25 mouse cellular contexts compared by ENCODE assay signal in the genomic region with DNA sequence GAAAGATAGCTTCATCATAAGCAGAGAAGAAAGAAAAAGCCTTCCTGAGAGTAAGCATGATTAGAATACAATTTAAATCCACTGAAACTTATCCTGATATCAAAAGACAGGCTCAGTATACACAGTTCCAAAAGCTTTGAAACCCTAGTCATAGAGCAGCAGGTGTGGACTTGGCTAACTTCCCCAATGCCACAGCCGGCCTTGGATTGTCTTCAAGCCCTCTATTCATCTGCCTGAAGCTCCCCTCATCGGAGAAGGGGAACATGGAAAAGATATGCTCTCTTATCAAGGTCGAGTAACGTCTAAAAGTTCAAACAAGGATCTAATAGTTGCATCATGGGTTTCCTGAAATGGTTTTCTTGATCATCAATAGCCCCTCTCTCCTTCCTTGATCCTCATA.
A peak's percentile ranks its signal among the peaks of the same experiment; 100 is the strongest.
DNase-seq lines count a peak whose midpoint lies in the region; ATAC-seq and TF ChIP-seq lines count a peak whose summit lies in the region.
"Had no signal": no experiment of that assay in that cellular context is flagged by ENCODE, and none has a peak within 500 bp of the region (broad histone marks: within the 10 kb centered on the region; RNA-seq: fewer than 3 reads in every experiment).

No protein-coding gene starts in this region.

- peaks cover 8% of the 10 kb centered on the region; the same call in 1 of the 2 replicates for H3K4me1 ChIP-seq in embryonic facial prominence, embryonic 14.5 days (ENCODE audit: control insufficient read depth, insufficient read depth, low read length)
- peaks cover 29% of the 10 kb centered on the region for H3K4me1 ChIP-seq in embryonic facial prominence, embryonic 10.5 days
- no peaks in the 10 kb centered on the region for H3K4me1 ChIP-seq in hindbrain, postnatal 0 days (ENCODE audit: insufficient read depth, low read length)
- H3K4me1 ChIP-seq in hindbrain, embryonic 16.5 days (ENCODE audit: control insufficient read depth, insufficient read depth, low read depth, low read length) = peaks cover 2% of the 10 kb centered on the region; the same call in 1 of the 2 replicates
- H3K4me1 ChIP-seq in midbrain, embryonic 11.5 days (ENCODE audit: control insufficient read depth, insufficient read depth, low read length) = 0 out of 2 replicates have a peak, but pooled peaks cover 2% of the 10 kb centered on the region
- H3K4me1 ChIP-seq in midbrain, postnatal 0 days (ENCODE audit: insufficient read depth, low read length) = no peaks in the 10 kb centered on the region

- H3K4me3 ChIP-seq in embryonic facial prominence, embryonic 14.5 days (ENCODE audit: low read depth, low read length) = no peak overlapping the region
- no peak overlapping the region for H3K4me3 ChIP-seq in embryonic facial prominence, embryonic 10.5 days
- no peak overlapping the region for H3K4me3 ChIP-seq in hindbrain, postnatal 0 days (ENCODE audit: low read length)
- no peak overlapping the region for H3K4me3 ChIP-seq in hindbrain, embryonic 16.5 days (ENCODE audit: low read length)
- no peak overlapping the region for H3K4me3 ChIP-seq in midbrain, embryonic 11.5 days (ENCODE audit: low read depth, low read length)
- no peak overlapping the region for H3K4me3 ChIP-seq in midbrain, postnatal 0 days (ENCODE audit: low read depth, low read length)
- H3K4me3 ChIP-seq: embryonic facial prominence, embryonic 13.5 days; forebrain, embryonic 13.5 days; forebrain, embryonic 15.5 days had no signal

- no peak overlapping the region for H3K27ac ChIP-seq in embryonic facial prominence, embryonic 14.5 days (replicated peaks; ENCODE audit: low read depth, low read length)
- H3K27ac ChIP-seq in embryonic facial prominence, embryonic 10.5 days (replicated peaks) = no peak overlapping the region
- H3K27ac ChIP-seq in hindbrain, postnatal 0 days = no peak overlapping the region
- H3K27ac ChIP-seq in hindbrain, embryonic 16.5 days (ENCODE audit: low read depth, low read length) = no peak overlapping the region
- H3K27ac ChIP-seq in midbrain, embryonic 11.5 days (ENCODE audit: low read depth, low read length) = no peak overlapping the region
- no peak overlapping the region for H3K27ac ChIP-seq in midbrain, postnatal 0 days (ENCODE audit: low read depth, low read length)
- H3K27ac ChIP-seq: embryonic facial prominence, embryonic 13.5 days; forebrain, embryonic 13.5 days; forebrain, embryonic 15.5 days had no signal

- 79% methylated on average over 4 of the region's 4 CpGs for WGBS in embryonic facial prominence, embryonic 14.5 days
- WGBS in embryonic facial prominence, embryonic 10.5 days = 87% methylated on average over 4 of the region's 4 CpGs
- WGBS in hindbrain, postnatal 0 days = 73% methylated on average over 4 of the region's 4 CpGs
- 87% methylated on average over 4 of the region's 4 CpGs for WGBS in hindbrain, embryonic 16.5 days
- WGBS in midbrain, embryonic 11.5 days = 86% methylated on average over 4 of the region's 4 CpGs
- 87% methylated on average over 4 of the region's 4 CpGs for WGBS in midbrain, postnatal 0 days

- H3K9ac ChIP-seq in embryonic facial prominence, embryonic 14.5 days (ENCODE audit: low read depth, low read length) = no peak overlapping the region
- no peak overlapping the region for H3K9ac ChIP-seq in hindbrain, postnatal 0 days (replicated peaks; ENCODE audit: low read length)
- no peak overlapping the region for H3K9ac ChIP-seq in hindbrain, embryonic 16.5 days (ENCODE audit: low read depth, low read length)
- no peak overlapping the region for H3K9ac ChIP-seq in midbrain, embryonic 11.5 days (ENCODE audit: low read length)
- H3K9ac ChIP-seq in midbrain, postnatal 0 days (replicated peaks; ENCODE audit: low read length, poor library complexity, severe bottlenecking) = no peak overlapping the region
- H3K9ac ChIP-seq: embryonic facial prominence, embryonic 13.5 days; forebrain, embryonic 13.5 days; forebrain, embryonic 15.5 days; forebrain, postnatal 0 days had no signal

- no peak overlapping the region for H3K4me2 ChIP-seq in embryonic facial prominence, embryonic 14.5 days (ENCODE audit: low read depth, low read length)
- H3K4me2 ChIP-seq in hindbrain, postnatal 0 days (ENCODE audit: low read depth, low read length) = no peak overlapping the region
- H3K4me2 ChIP-seq in hindbrain, embryonic 16.5 days (ENCODE audit: low read length) = no peak overlapping the region
- no peak overlapping the region for H3K4me2 ChIP-seq in midbrain, embryonic 11.5 days
- no peak overlapping the region for H3K4me2 ChIP-seq in midbrain, postnatal 0 days (ENCODE audit: low read depth, low read length, poor library complexity, severe bottlenecking)
- H3K4me2 ChIP-seq: embryonic facial prominence, embryonic 13.5 days; forebrain, embryonic 13.5 days; forebrain, embryonic 15.5 days had no signal

- 0 out of 2 replicates have a peak, but pooled peaks have one; percentile 31 for ATAC-seq in embryonic facial prominence, embryonic 14.5 days (ENCODE audit: low read depth)
- ATAC-seq in hindbrain, postnatal 0 days = no peak
- no peak for ATAC-seq in hindbrain, embryonic 16.5 days
- ATAC-seq in midbrain, embryonic 11.5 days (ENCODE audit: low FRiP score) = no peak
- no peak for ATAC-seq in midbrain, postnatal 0 days (ENCODE audit: low FRiP score)
- ATAC-seq: activated CD4-positive, CD25-positive, alpha-beta regulatory T cell, adult 4 months; CD4-positive, CD25-positive, alpha-beta regulatory T cell, adult 4 months; forebrain, embryonic 13.5 days; forebrain, embryonic 15.5 days; forebrain, postnatal 0 days; Patski had no signal

- no peak for TF ChIP-seq CTCF in hindbrain, postnatal 0 days (IDR thresholded peaks at IDR 0.05; ENCODE audit: low read depth)
- no peak for TF ChIP-seq CTCF in midbrain, postnatal 0 days (IDR thresholded peaks at IDR 0.05)

- DNase-seq in cerebellum, postnatal 10 days = peak; percentile 69 to 77
- DNase-seq in cerebellum, adult 11-12 months = no peak
- DNase-seq in embryonic facial prominence, embryonic 14.5 days (ENCODE audit: low spot score) = no peak
- DNase-seq in embryonic facial prominence, embryonic 10.5 days (ENCODE audit: low spot score) = no peak
- peak; percentile 17 for DNase-seq in hindbrain, postnatal 0 days (ENCODE audit: low spot score)
- DNase-seq in midbrain, embryonic 11.5 days (ENCODE audit: low spot score, missing footprints) = peak; percentile 62
- no peak for DNase-seq in midbrain, postnatal 0 days (ENCODE audit: low spot score)
- DNase-seq: adrenal gland, adult 8-10 months; adrenal gland, postnatal 14 days; adrenal gland, postnatal 36 days; B cell, adult 2 months; cerebellum, adult 11 months; cerebellum, adult 2 months; cerebellum, adult 9-10 months; cerebellum, postnatal 25 days; forebrain, postnatal 0 days had no signal

- no peaks in the 10 kb centered on the region for H3K27me3 ChIP-seq in embryonic facial prominence, embryonic 14.5 days (replicated peaks; ENCODE audit: control insufficient read depth, insufficient read depth, low read length)
- no peaks in the 10 kb centered on the region for H3K27me3 ChIP-seq in embryonic facial prominence, embryonic 10.5 days (replicated peaks; ENCODE audit: low read depth, poor library complexity, severe bottlenecking)
- no peaks in the 10 kb centered on the region for H3K27me3 ChIP-seq in hindbrain, postnatal 0 days (ENCODE audit: insufficient read depth, low read length)
- no peaks in the 10 kb centered on the region for H3K27me3 ChIP-seq in hindbrain, embryonic 16.5 days (replicated peaks; ENCODE audit: control insufficient read depth, insufficient read depth, low read length)
- no peaks in the 10 kb centered on the region for H3K27me3 ChIP-seq in midbrain, embryonic 11.5 days (ENCODE audit: control insufficient read depth, insufficient read depth, low read length)
- no peaks in the 10 kb centered on the region for H3K27me3 ChIP-seq in midbrain, postnatal 0 days (ENCODE audit: insufficient read depth, low read length)
- H3K27me3 ChIP-seq: CH12.LX; embryonic facial prominence, embryonic 13.5 days; forebrain, embryonic 13.5 days; forebrain, embryonic 15.5 days had no signal

- H3K9me3 ChIP-seq in embryonic facial prominence, embryonic 14.5 days (ENCODE audit: control insufficient read depth, low read length) = no peaks in the 10 kb centered on the region
- H3K9me3 ChIP-seq in embryonic facial prominence, embryonic 10.5 days = no peaks in the 10 kb centered on the region
- no peaks in the 10 kb centered on the region for H3K9me3 ChIP-seq in hindbrain, postnatal 0 days (ENCODE audit: low read length)
- H3K9me3 ChIP-seq in hindbrain, embryonic 16.5 days (ENCODE audit: control insufficient read depth, low read length) = no peaks in the 10 kb centered on the region
- no peaks in the 10 kb centered on the region for H3K9me3 ChIP-seq in midbrain, embryonic 11.5 days (ENCODE audit: control insufficient read depth, low read length)
- no peaks in the 10 kb centered on the region for H3K9me3 ChIP-seq in midbrain, postnatal 0 days (ENCODE audit: low read length)
- H3K9me3 ChIP-seq: embryonic facial prominence, embryonic 13.5 days; forebrain, embryonic 13.5 days; forebrain, embryonic 15.5 days; G1E had no signal

- H3K36me3 ChIP-seq in embryonic facial prominence, embryonic 14.5 days (ENCODE audit: control insufficient read depth, insufficient read depth, low read length) = no peaks in the 10 kb centered on the region
- H3K36me3 ChIP-seq in embryonic facial prominence, embryonic 10.5 days (replicated peaks) = no peaks in the 10 kb centered on the region
- H3K36me3 ChIP-seq in hindbrain, postnatal 0 days (ENCODE audit: insufficient read depth, low read length) = no peaks in the 10 kb centered on the region
- H3K36me3 ChIP-seq in hindbrain, embryonic 16.5 days (ENCODE audit: control insufficient read depth, insufficient read depth, low read length) = no peaks in the 10 kb centered on the region
- H3K36me3 ChIP-seq in midbrain, embryonic 11.5 days (ENCODE audit: control insufficient read depth, insufficient read depth, low read length) = no peaks in the 10 kb centered on the region
- no peaks in the 10 kb centered on the region for H3K36me3 ChIP-seq in midbrain, postnatal 0 days (ENCODE audit: insufficient read depth, low read length)
- H3K36me3 ChIP-seq: embryonic facial prominence, embryonic 13.5 days; forebrain, embryonic 15.5 days; G1E had no signal

Comparison
In these comparisons a context has a peak if more than half of its experiments do, and no peak if none do; other contexts are left out.
1. DNase-seq: peak in cerebellum, postnatal 10 days (2 of 2), hindbrain, postnatal 0 days (single experiment) and midbrain, embryonic 11.5 days (single experiment); none in cerebellum, adult 11-12 months (single experiment), embryonic facial prominence, embryonic 14.5 days (single experiment), embryonic facial prominence, embryonic 10.5 days (single experiment) and midbrain, postnatal 0 days (single experiment).